Mouse (Mus musculus): Measurements from ENCODE around the gene Fgfr2.

DNA sequence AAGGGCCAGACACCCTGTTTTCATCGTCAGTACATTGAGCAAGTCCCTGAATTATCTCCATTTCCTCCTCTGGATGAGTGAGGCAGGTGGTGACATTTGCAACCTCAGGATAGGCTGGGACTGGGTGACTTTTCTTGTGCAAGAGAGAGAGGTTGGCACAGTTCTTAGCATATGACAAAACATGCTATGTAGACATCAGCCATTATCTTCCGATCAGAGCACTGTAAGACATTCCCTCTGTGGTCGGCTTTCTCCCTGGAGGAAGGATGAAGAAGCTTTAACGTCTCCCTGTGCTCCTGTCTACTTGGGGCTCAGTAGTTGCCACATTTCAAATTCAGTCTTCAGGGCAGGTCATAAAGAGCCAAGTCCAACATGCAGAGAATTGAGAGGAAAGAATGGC lies 1858.9 kb downstream of the Fgfr2 start:
- TF ChIP-seq CTCF (IDR thresholded peaks at IDR 0.05; ENCODE audit: control insufficient read depth, insufficient read depth, insufficient replicate concordance, low read depth, low read length) (no peak), POLR2A (IDR thresholded peaks at IDR 0.05; ENCODE audit: control insufficient read depth, low read depth, low read length) (no peak)
